Mouse (Mus musculus): ENCODE data around the gene Pan3. TPM values are rescaled to one million over a fixed set of nuclear protein-coding genes. Genes with fewer than 3 reads are reported as not detected.

The Pan3 gene
- polyA plus RNA-seq, 1 experiment from 2014 or later = 84.1 TPM

GRCm38 (mm10) chr5:147511350-147511749 lies 81.4 kb downstream of the Pan3 start:
- ATAC-seq (ENCODE audit: insufficient read depth) = no peak
- Histone ChIP-seq H3K27ac (ENCODE audit: low read depth) (no peak overlapping the region), H3K27me3 (ENCODE audit: insufficient read depth, low read length) (no peaks in the 10 kb centered on the region), H3K36me3 (ENCODE audit: insufficient read depth) (no peaks in the 10 kb centered on the region), H3K4me1 (ENCODE audit: insufficient read depth) (no peaks in the 10 kb centered on the region), H3K9me3 (ENCODE audit: low read depth, low read length) (no peaks in the 10 kb centered on the region), H3K9ac (no peak overlapping the region), H3K4me2 (no peak overlapping the region), H3K4me3 (ENCODE audit: low read depth, low read length) (no peak overlapping the region)
- DNase-seq = no peak
- 91% methylated on average over 9 of the region's 9 CpGs for WGBS
- no peak for TF ChIP-seq CTCF (IDR thresholded peaks at IDR 0.05; ENCODE audit: low read depth)

GRCm38 (mm10) chr5:147527006-147527405 lies 97.0 kb downstream of the Pan3 start:
- peaks cover 60% of the 10 kb centered on the region for H3K36me3 ChIP-seq (ENCODE audit: insufficient read depth)
- 85% methylated on average over 6 of the region's 6 CpGs for WGBS
- DNase-seq = no peak

GRCm38 (mm10) chr5:147527788-147528187 lies 97.8 kb downstream of the Pan3 start:
- no peak for TF ChIP-seq CTCF (IDR thresholded peaks at IDR 0.05; ENCODE audit: low read depth)
- Histone ChIP-seq H3K4me2 (no peak overlapping the region), H3K9me3 (ENCODE audit: low read depth, low read length) (no peaks in the 10 kb centered on the region), H3K36me3 (ENCODE audit: insufficient read depth) (peaks cover 59% of the 10 kb centered on the region), H3K27ac (ENCODE audit: low read depth) (no peak overlapping the region), H3K27me3 (ENCODE audit: insufficient read depth, low read length) (no peaks in the 10 kb centered on the region), H3K9ac (no peak overlapping the region), H3K4me3 (ENCODE audit: low read depth, low read length) (no peak overlapping the region), H3K4me1 (ENCODE audit: insufficient read depth) (no peaks in the 10 kb centered on the region)
- DNase-seq (no peak), ATAC-seq (ENCODE audit: insufficient read depth) (no peak)
- 81% methylated on average over 3 of the region's 3 CpGs for WGBS

More at GRCm38 (mm10) chr5:147527006-147527405, 97.0 kb downstream of the Pan3 start:
- Histone ChIP-seq H3K4me2 (no peak overlapping the region), H3K4me3 (ENCODE audit: low read depth, low read length) (no peak overlapping the region), H3K9ac (no peak overlapping the region), H3K9me3 (ENCODE audit: low read depth, low read length) (no peaks in the 10 kb centered on the region), H3K27me3 (ENCODE audit: insufficient read depth, low read length) (no peaks in the 10 kb centered on the region), H3K27ac (ENCODE audit: low read depth) (no peak overlapping the region), H3K4me1 (ENCODE audit: insufficient read depth) (no peaks in the 10 kb centered on the region)
- ATAC-seq (ENCODE audit: insufficient read depth) = no peak
- TF ChIP-seq CTCF (IDR thresholded peaks at IDR 0.05; ENCODE audit: low read depth) = no peak

- no peak overlapping the region for H3K27ac ChIP-seq (ENCODE audit: low read depth)
- H3K36me3 ChIP-seq (ENCODE audit: insufficient read depth) = peaks cover 54% of the 10 kb centered on the region
- no peak for TF ChIP-seq CTCF (IDR thresholded peaks at IDR 0.05; ENCODE audit: low read depth)
- H3K9me3 ChIP-seq (ENCODE audit: low read depth, low read length) = no peaks in the 10 kb centered on the region
- H3K4me2 ChIP-seq = no peak overlapping the region
- H3K9ac ChIP-seq = no peak overlapping the region
- DNase-seq (no peak), ATAC-seq (ENCODE audit: insufficient read depth) (no peak)
- WGBS = 86% methylated on average over 6 of the region's 6 CpGs
- H3K27me3 ChIP-seq (ENCODE audit: insufficient read depth, low read length) = no peaks in the 10 kb centered on the region
- H3K4me3 ChIP-seq (ENCODE audit: low read depth, low read length) = no peak overlapping the region
- no peaks in the 10 kb centered on the region for H3K4me1 ChIP-seq (ENCODE audit: insufficient read depth)
Observed at GRCm38 (mm10) chr5:147532031-147532430, 102.1 kb downstream of the Pan3 start.

- no peak overlapping the region for H3K9ac ChIP-seq
- no peak overlapping the region for H3K27ac ChIP-seq (ENCODE audit: low read depth)
- no peaks in the 10 kb centered on the region for H3K4me1 ChIP-seq (ENCODE audit: insufficient read depth)
- no peaks in the 10 kb centered on the region for H3K27me3 ChIP-seq (ENCODE audit: insufficient read depth, low read length)
- no peak for ATAC-seq (ENCODE audit: insufficient read depth)
- no peak for DNase-seq
- no peak overlapping the region for H3K4me2 ChIP-seq
- no peaks in the 10 kb centered on the region for H3K9me3 ChIP-seq (ENCODE audit: low read depth, low read length)
- H3K36me3 ChIP-seq (ENCODE audit: insufficient read depth) = peaks cover 78% of the 10 kb centered on the region
- no peak overlapping the region for H3K4me3 ChIP-seq (ENCODE audit: low read depth, low read length)
- no peak for TF ChIP-seq CTCF (IDR thresholded peaks at IDR 0.05; ENCODE audit: low read depth)
- 93% methylated on average over 4 of the region's 4 CpGs for WGBS
Observed at GRCm38 (mm10) chr5:147539409-147539808, 109.4 kb downstream of the Pan3 start.

- 82% methylated on average over 4 of the region's 4 CpGs for WGBS
Observed at GRCm38 (mm10) chr5:147539815-147540214, 109.9 kb downstream of the Pan3 start.

GRCm38 (mm10) chr5:147542291-147542690 lies 112.3 kb downstream of the Pan3 start:
- TF ChIP-seq CTCF (IDR thresholded peaks at IDR 0.05; ENCODE audit: low read depth) = no peak
- H3K9me3 ChIP-seq (ENCODE audit: low read depth, low read length) = no peaks in the 10 kb centered on the region
- H3K9ac ChIP-seq = no peak overlapping the region
- H3K4me2 ChIP-seq = no peak overlapping the region
- no peaks in the 10 kb centered on the region for H3K27me3 ChIP-seq (ENCODE audit: insufficient read depth, low read length)
- H3K4me1 ChIP-seq (ENCODE audit: insufficient read depth) = no peaks in the 10 kb centered on the region
- no peak overlapping the region for H3K4me3 ChIP-seq (ENCODE audit: low read depth, low read length)
- WGBS = 77% methylated on average over 6 of the region's 6 CpGs
- ATAC-seq (ENCODE audit: insufficient read depth) = no peak
- no peak overlapping the region for H3K27ac ChIP-seq (ENCODE audit: low read depth)
- DNase-seq = no peak
- H3K36me3 ChIP-seq (ENCODE audit: insufficient read depth) = peaks cover 85% of the 10 kb centered on the region

More at GRCm38 (mm10) chr5:147539815-147540214, 109.9 kb downstream of the Pan3 start:
- no peak for TF ChIP-seq CTCF (IDR thresholded peaks at IDR 0.05; ENCODE audit: low read depth)
- Histone ChIP-seq H3K9ac (no peak overlapping the region), H3K27ac (ENCODE audit: low read depth) (no peak overlapping the region), H3K27me3 (ENCODE audit: insufficient read depth, low read length) (no peaks in the 10 kb centered on the region), H3K4me1 (ENCODE audit: insufficient read depth) (no peaks in the 10 kb centered on the region), H3K9me3 (ENCODE audit: low read depth, low read length) (no peaks in the 10 kb centered on the region), H3K36me3 (ENCODE audit: insufficient read depth) (peaks cover 79% of the 10 kb centered on the region), H3K4me2 (no peak overlapping the region), H3K4me3 (ENCODE audit: low read depth, low read length) (no peak overlapping the region)
- ATAC-seq (ENCODE audit: insufficient read depth) = no peak
- no peak for DNase-seq
